Mouse (Mus musculus): Measurements from ENCODE around the gene Tmc6. TPM values are rescaled to one million over a fixed set of nuclear protein-coding genes. Genes with fewer than 3 reads are reported as not detected.

Tmc6 gene
- total RNA-seq, 2 experiments from 2014 or later = 4.5 to 8.9 TPM

DNA sequence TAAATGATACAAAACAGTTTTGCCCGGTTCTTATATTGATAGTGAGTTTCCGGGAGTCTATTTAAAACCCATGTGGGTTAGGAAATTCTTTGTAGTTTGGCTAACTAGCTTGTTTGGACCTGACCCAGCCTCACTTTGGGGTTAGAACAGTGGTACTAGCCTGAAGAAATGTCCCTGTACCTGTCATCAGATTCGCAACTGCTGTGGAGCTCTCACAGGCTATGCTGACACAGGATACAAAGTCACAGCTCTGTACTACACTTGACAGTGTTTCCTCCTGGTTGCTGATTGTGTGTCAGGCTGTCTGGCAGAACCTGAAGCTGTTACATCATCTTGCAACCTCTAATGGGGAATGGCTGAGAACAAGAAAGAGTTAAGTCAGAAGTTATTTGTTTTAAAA lies 52.7 kb downstream of the Tmc6 start:
- intact Hi-C loops (cut with DNase I) = no loop called here
- DNase-seq (ENCODE audit: low spot score in 2 of 2) = no peak

DNA sequence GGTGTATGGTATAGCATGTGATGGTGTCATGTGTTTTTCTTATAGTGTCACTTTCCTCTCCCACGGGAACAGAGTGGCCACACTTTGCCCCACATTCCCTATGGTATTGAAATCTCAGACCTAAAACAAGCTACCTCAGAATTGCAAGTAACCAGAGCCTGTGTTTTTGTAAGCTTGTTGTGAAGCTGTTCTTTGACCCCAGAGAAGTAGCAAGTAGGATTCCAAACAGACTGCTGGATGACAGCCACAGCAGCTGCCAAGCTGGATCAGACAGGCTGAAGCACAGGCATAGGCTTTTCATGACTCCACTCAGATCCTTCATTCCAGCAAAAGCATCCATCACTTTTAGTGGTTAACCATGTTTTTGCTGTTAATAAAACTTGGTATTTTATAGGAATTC lies 53.2 kb downstream of the Tmc6 start:
- DNase-seq (ENCODE audit: low spot score in 2 of 2) = no peak
- intact Hi-C loops (cut with DNase I) = no loop called here

DNA sequence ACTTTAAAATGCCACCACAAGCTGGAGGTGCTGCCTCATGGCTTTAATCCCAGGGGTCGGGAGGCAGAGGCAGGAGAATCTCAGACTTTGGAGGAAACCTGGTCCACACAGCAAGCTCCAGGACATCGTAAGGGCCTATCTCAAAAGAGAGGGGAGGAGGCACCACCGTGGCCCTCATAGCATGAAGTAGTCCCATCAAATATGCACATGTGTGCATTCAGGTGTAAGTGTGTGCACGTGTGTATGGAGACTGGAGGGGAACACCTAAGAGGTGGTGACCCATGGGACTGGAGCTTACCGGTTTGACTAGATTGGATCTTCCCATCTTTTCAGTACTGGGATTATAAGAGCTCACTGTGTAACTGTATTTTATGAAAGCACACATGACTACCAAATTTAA lies 53.8 kb downstream of the Tmc6 start:
- DNase-seq (ENCODE audit: low spot score in 2 of 2) = no peak
- intact Hi-C loops (cut with DNase I) = no loop called here

- intact Hi-C loops (cut with DNase I) = no loop called here
- DNase-seq (ENCODE audit: low spot score in 2 of 2) = no peak
Measured at GRCm38 (mm10) chr11:117727031-117727430, 55.0 kb downstream of the Tmc6 start.

- DNase-seq (ENCODE audit: low spot score in 2 of 2) = no peak
- intact Hi-C loops (cut with DNase I) = no loop called here
Measured at GRCm38 (mm10) chr11:117724604-117725301, 57.2 kb downstream of the Tmc6 start.

DNA sequence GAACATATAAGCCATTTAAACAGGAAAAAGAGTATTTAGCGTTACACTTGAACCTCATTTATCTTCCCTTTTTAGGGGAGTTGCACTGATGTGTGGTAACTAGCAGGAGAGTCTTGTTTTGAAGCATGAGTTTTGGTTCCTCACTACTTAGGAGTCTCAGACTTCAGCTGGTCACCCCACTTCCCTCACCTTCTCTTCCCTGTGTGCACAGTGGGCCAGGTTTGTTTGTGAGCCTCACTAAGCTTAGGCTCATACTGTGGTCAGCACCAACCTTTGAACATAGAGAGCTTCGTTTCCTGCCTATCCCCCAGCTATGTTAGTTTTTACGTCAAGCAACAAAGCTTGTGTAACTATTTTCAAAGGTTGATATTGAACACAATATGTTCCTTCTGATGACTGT lies 63.2 kb downstream of the Tmc6 start:
- intact Hi-C loops (cut with DNase I) = no loop called here
- DNase-seq (ENCODE audit: low spot score in 2 of 2) = no peak

Other genes starting within 250 kb of the Tmc6 start
- gene Tnrc6c, start 127.9 kb downstream of the Tmc6 start, total RNA-seq (2021) = 10 to 100 TPM; 47.7 to 65.3 TPM
- under 1 TPM; 0.62 to 0.68 TPM for gene Tmc8, start 122 bp downstream of the Tmc6 start, total RNA-seq (2021)
- gene 6030468B19Rik, start 15.5 kb upstream of the Tmc6 start, total RNA-seq (2021) = not detected
- 1 to 10 TPM; 1.4 to 2.2 TPM for gene Gm20708, start 27.5 kb upstream of the Tmc6 start, total RNA-seq (2021)
- 10 to 100 TPM; 10.1 to 10.2 TPM for gene Syngr2, start 27.5 kb upstream of the Tmc6 start, total RNA-seq (2021)
- 1 to 10 TPM; 5.4 to 7.2 TPM for gene Afmid, start 43.7 kb upstream of the Tmc6 start, total RNA-seq (2021)
- gene Tk1, start 43.9 kb upstream of the Tmc6 start, total RNA-seq (2021) = 1 to 10 TPM in 1 of 2 experiments, under 1 TPM in 1; 0.39 to 1.3 TPM
- 1 to 10 TPM in 1 of 2 experiments, under 1 TPM in 1; 0.66 to 1.5 TPM for gene Birc5, start 67.1 kb upstream of the Tmc6 start, total RNA-seq (2021)
- not detected for gene Tmem235, start 78.6 kb upstream of the Tmc6 start, total RNA-seq (2021)
- gene Tha1, start 91.3 kb upstream of the Tmc6 start, total RNA-seq (2021) = 1 to 10 TPM; 3.4 to 7.2 TPM
- 1 to 10 TPM; 2.8 to 5.0 TPM for gene Socs3, start 187.8 kb upstream of the Tmc6 start, total RNA-seq (2021)
- 10 to 100 TPM; 82.8 to 86.3 TPM for gene Pgs1, start 204.1 kb upstream of the Tmc6 start, total RNA-seq (2021)